Comparison of ENCODE assay signal across 8 mouse cellular contexts in the genomic region with DNA sequence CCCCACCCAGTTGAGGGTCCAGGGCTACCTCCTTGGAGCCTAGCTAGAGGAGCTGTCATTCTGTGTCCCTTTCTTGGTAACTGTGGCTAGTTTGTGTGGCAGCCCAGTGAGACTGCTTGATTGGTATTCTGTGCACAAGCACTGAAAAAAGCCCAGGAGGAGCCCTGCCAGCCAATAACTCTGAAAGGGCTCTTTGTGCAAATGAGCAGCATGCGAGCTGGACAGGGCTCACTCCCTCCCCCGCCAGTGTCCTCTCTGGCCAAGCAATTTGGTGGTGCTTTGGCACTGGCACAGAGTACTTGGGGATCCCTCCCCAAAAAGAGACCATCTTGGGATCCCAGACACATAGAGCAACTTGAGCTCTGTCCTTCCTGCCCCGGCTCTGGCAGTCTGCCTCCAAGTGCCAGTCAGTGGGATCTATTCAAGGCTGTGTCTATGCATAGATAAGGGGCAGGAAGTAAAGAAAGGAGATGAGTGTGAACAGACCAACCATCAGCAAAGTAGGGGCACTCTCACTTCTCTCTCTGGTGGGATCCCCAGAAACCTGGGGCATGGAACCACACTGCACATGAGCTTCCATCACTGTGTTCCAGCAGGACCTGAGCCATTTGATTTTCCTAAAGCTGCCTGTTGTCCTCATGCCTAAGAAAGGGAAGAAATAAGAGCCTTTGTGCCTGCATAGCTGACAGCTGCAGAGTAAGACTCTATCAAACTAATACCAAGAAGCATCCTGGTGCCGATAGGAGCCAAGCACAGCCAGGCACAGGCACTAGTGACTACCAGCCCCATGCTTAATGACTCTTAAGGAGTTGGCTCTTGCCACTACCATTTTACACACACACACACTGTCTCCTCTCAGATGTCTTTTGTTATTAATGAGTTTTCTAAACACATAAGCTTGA. TPM values are rescaled to one million over a fixed set of nuclear protein-coding genes. Genes with fewer than 3 reads are reported as not detected.
DNase-seq lines count a peak whose midpoint lies in the region; ATAC-seq and TF ChIP-seq lines count a peak whose summit lies in the region.

No protein-coding gene starts in this region.

- no peak for DNase-seq in heart, adult 8-10 months (ENCODE audit: low spot score)
- DNase-seq in left cerebral cortex, adult 9 months (ENCODE audit: low spot score in 2 of 2), result peak; percentile 69 to 79
- peak; percentile 56 to 64 for DNase-seq in right cerebral cortex, adult 2 months (ENCODE audit: low spot score in 2 of 2)
- no peak for DNase-seq in liver, postnatal 0 days
- DNase-seq in kidney, postnatal 36 days, result no peak
- no peak for DNase-seq in natural killer cell, adult 2 months (ENCODE audit: low spot score in 2 of 2)

- no peaks in the 10 kb centered on the region for H3K27me3 ChIP-seq in heart, embryonic 12.5 days (replicated peaks)
- H3K27me3 ChIP-seq in forebrain, embryonic 16.5 days (replicated peaks; ENCODE audit: control insufficient read depth, insufficient read depth, low read length), result no peaks in the 10 kb centered on the region
- H3K27me3 ChIP-seq in liver, postnatal 0 days (ENCODE audit: insufficient read depth, low read length), result no peaks in the 10 kb centered on the region

- no peak overlapping the region for H3K9ac ChIP-seq in heart, embryonic 12.5 days
- no peak overlapping the region for H3K9ac ChIP-seq in forebrain, embryonic 16.5 days (replicated peaks; ENCODE audit: low read depth, low read length)
- H3K9ac ChIP-seq in liver, postnatal 0 days (replicated peaks), result no peak overlapping the region

- 60% methylated on average over 4 of the region's 4 CpGs for WGBS in heart, embryonic 12.5 days
- 8% methylated on average over 4 of the region's 4 CpGs for WGBS in forebrain, embryonic 16.5 days
- 74% methylated on average over 4 of the region's 4 CpGs for WGBS in liver, postnatal 0 days (ENCODE audit: insufficient replicate concordance)

- no peak for TF ChIP-seq CTCF in liver, postnatal 0 days (IDR thresholded peaks at IDR 0.05; ENCODE audit: low read depth)

- H3K9me3 ChIP-seq in heart, embryonic 12.5 days (replicated peaks), result no peaks in the 10 kb centered on the region
- no peaks in the 10 kb centered on the region for H3K9me3 ChIP-seq in forebrain, embryonic 16.5 days (ENCODE audit: control insufficient read depth, low read length)
- no peaks in the 10 kb centered on the region for H3K9me3 ChIP-seq in liver, postnatal 0 days (ENCODE audit: low read length)

- no peak overlapping the region for H3K4me2 ChIP-seq in heart, embryonic 12.5 days
- H3K4me2 ChIP-seq in forebrain, embryonic 16.5 days (ENCODE audit: low read length), result no peak overlapping the region
- no peak overlapping the region for H3K4me2 ChIP-seq in liver, postnatal 0 days (ENCODE audit: low read depth, low read length)

- no peak for TF ChIP-seq EP300 in liver, postnatal 0 days (IDR thresholded peaks at IDR 0.05; ENCODE audit: low read depth)

- H3K4me3 ChIP-seq in heart, embryonic 12.5 days, result no peak overlapping the region
- H3K4me3 ChIP-seq in forebrain, embryonic 16.5 days (replicated peaks; ENCODE audit: low read length), result no peak overlapping the region
- no peak overlapping the region for H3K4me3 ChIP-seq in liver, postnatal 0 days (ENCODE audit: low read depth, low read length)

- H3K36me3 ChIP-seq in heart, embryonic 12.5 days, result no peaks in the 10 kb centered on the region
- no peaks in the 10 kb centered on the region for H3K36me3 ChIP-seq in forebrain, embryonic 16.5 days (ENCODE audit: control insufficient read depth, insufficient read depth)
- no peaks in the 10 kb centered on the region for H3K36me3 ChIP-seq in liver, postnatal 0 days (replicated peaks; ENCODE audit: insufficient read depth, low read length)

- ATAC-seq in heart, embryonic 12.5 days (ENCODE audit: insufficient number of reproducible peaks, low FRiP score), result peak; percentile 11; the same call in 1 of the 2 replicates
- ATAC-seq in forebrain, embryonic 16.5 days, result peak; percentile 95
- no peak for ATAC-seq in liver, postnatal 0 days

- no peak overlapping the region for H3K27ac ChIP-seq in heart, embryonic 12.5 days (ENCODE audit: poor library complexity, severe bottlenecking)
- peak overlapping the region; percentile 67 for H3K27ac ChIP-seq in forebrain, embryonic 16.5 days (ENCODE audit: low read length)
- H3K27ac ChIP-seq in liver, postnatal 0 days (ENCODE audit: low read depth), result no peak overlapping the region

- peaks cover 43% of the 10 kb centered on the region for H3K4me1 ChIP-seq in heart, embryonic 12.5 days (replicated peaks)
- peaks cover 22% of the 10 kb centered on the region for H3K4me1 ChIP-seq in forebrain, embryonic 16.5 days (replicated peaks; ENCODE audit: control insufficient read depth, insufficient read depth, low read length)
- H3K4me1 ChIP-seq in liver, postnatal 0 days (ENCODE audit: insufficient read depth), result no peaks in the 10 kb centered on the region

RNA-seq across cellular contexts. Expression of a gene that starts 11.1 kb away (rescaled TPM):
- polyA plus RNA-seq in heart, embryonic 12.5 days (2016; fragmentation: Nextera tagmentation; extraction: Ambion mirVana), result 0.51 and 0.58 TPM in 2 replicates
- under 1 TPM; 0.62 to 0.98 (median 0.76) TPM for total RNA-seq in heart, adult 8-10 months (2022)
- 7.4 and 8.4 TPM in 2 replicates for polyA plus RNA-seq in forebrain, embryonic 16.5 days (2015; fragmentation: Nextera tagmentation; extraction: Ambion mirVana)
- polyA plus RNA-seq in liver, postnatal 0 days (2015; fragmentation: Nextera tagmentation; extraction: Ambion mirVana), result 0.07 and 0.08 TPM in 2 replicates

Comparison
In these comparisons a context has a peak if more than half of its experiments do, and no peak if none do; other contexts are left out.
1. DNase-seq: peak in left cerebral cortex, adult 9 months (2 of 2) and right cerebral cortex, adult 2 months (2 of 2); none in heart, adult 8-10 months (single experiment), liver, postnatal 0 days (single experiment), kidney, postnatal 36 days (0 of 2) and natural killer cell, adult 2 months (0 of 2).